Mouse (Mus musculus): ENCODE data around the gene Rhobtb1. TPM values are rescaled to one million over a fixed set of nuclear protein-coding genes. Genes with fewer than 3 reads are reported as not detected.

Rhobtb1 gene
- polyA plus RNA-seq, 1 experiment from 2014 or later = 19.6 TPM

DNA sequence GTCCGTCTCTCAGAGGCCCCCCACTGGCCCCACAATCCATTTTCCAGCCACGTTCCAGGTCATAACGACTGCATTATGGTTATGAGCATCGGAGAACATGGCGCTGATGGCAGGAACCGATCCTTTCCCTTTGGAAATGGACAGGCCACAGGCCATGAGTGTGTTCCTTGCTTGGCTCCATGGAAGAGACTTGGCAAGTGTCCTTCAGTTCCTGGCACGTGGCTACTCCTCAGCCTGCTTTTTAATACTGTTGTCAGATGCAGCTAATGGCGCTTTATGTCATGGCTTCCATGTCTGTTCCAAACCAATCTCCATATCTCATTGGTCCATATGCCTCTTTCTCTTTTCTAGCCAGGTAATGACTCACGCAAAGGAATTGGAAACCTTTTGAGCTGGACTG lies 86.5 kb downstream of the Rhobtb1 start:
- 69% methylated on average over 9 of the region's 9 CpGs for WGBS (ENCODE audit: insufficient replicate concordance)

DNA sequence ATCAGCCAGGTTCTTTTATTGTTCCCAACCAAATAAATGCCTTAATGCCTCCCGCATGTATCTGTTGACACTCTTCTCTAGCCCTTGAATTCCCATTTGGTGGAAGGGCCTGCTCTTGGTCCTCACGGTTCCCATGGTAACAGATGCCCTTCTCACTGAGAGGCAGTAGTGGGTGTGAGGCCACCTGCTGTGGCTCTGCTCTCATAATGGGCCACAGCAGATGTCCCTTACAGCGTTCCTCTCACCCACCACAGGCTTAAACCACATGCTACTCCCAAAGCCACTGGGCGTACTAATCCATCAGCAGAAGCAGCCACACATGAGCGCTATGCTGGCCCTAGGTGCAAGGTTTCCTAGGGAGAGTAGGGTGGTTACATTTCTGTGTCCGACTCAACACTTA lies 87.1 kb downstream of the Rhobtb1 start:
- no peak overlapping the region for H3K9ac ChIP-seq (ENCODE audit: low read depth, low read length)
- no peaks in the 10 kb centered on the region for H3K4me1 ChIP-seq (ENCODE audit: control insufficient read depth, low read depth, low read length)
- H3K27ac ChIP-seq (ENCODE audit: low read length) = no peak overlapping the region
- H3K36me3 ChIP-seq (ENCODE audit: control insufficient read depth, insufficient read depth) = no peaks in the 10 kb centered on the region; the same call in 1 of the 2 replicates
- 69% methylated on average over 6 of the region's 6 CpGs for WGBS (ENCODE audit: insufficient replicate concordance)
- ATAC-seq (ENCODE audit: low read depth) = no peak
- H3K27me3 ChIP-seq (ENCODE audit: control insufficient read depth, insufficient read depth, low read depth, low read length) = no peaks in the 10 kb centered on the region
- H3K4me3 ChIP-seq (ENCODE audit: low read depth, low read length) = no peak overlapping the region
- H3K4me2 ChIP-seq (ENCODE audit: low read depth, low read length) = no peak overlapping the region
- H3K9me3 ChIP-seq (replicated peaks; ENCODE audit: control insufficient read depth, low read length) = no peaks in the 10 kb centered on the region; the same call in 1 of the 2 replicates

More for the DNA sequence above, 86.5 kb downstream of the Rhobtb1 start:
- no peak for ATAC-seq (ENCODE audit: low read depth)
- Histone ChIP-seq H3K9ac (ENCODE audit: low read depth, low read length) (no peak overlapping the region), H3K27ac (ENCODE audit: low read length) (no peak overlapping the region), H3K9me3 (replicated peaks; ENCODE audit: control insufficient read depth, low read length) (no peaks in the 10 kb centered on the region; the same call in 1 of the 2 replicates), H3K4me2 (ENCODE audit: low read depth, low read length) (no peak overlapping the region), H3K36me3 (ENCODE audit: control insufficient read depth, insufficient read depth) (no peaks in the 10 kb centered on the region; the same call in 1 of the 2 replicates), H3K27me3 (ENCODE audit: control insufficient read depth, insufficient read depth, low read depth, low read length) (no peaks in the 10 kb centered on the region), H3K4me1 (ENCODE audit: control insufficient read depth, low read depth, low read length) (no peaks in the 10 kb centered on the region), H3K4me3 (ENCODE audit: low read depth, low read length) (no peak overlapping the region)

DNA sequence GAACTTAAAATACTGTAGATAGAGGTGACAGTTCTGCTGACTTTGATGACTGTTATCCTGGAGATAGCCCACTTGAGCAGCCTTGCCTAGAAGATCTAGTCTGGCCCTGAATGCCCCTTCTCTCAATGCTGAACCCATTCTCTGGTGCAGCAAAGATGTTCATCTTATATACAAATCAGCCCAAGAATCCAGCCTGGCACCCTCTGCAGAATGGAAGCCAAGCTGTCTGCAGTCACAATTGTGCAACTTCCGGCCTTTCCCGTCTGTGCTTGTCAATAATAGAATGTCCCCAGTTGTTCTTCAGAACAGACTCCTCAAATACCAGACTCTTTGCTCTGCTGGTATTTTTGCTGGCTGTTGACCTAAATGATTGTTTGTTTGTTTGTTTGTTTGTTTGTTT lies 89.3 kb downstream of the Rhobtb1 start:
- Histone ChIP-seq H3K27ac (ENCODE audit: low read length) (no peak overlapping the region), H3K27me3 (ENCODE audit: control insufficient read depth, insufficient read depth, low read depth, low read length) (no peaks in the 10 kb centered on the region), H3K4me1 (ENCODE audit: control insufficient read depth, low read depth, low read length) (no peaks in the 10 kb centered on the region), H3K9ac (ENCODE audit: low read depth, low read length) (no peak overlapping the region), H3K4me3 (ENCODE audit: low read depth, low read length) (no peak overlapping the region), H3K4me2 (ENCODE audit: low read depth, low read length) (no peak overlapping the region), H3K9me3 (replicated peaks; ENCODE audit: control insufficient read depth, low read length) (no peaks in the 10 kb centered on the region; the same call in 1 of the 2 replicates), H3K36me3 (ENCODE audit: control insufficient read depth, insufficient read depth) (no peaks in the 10 kb centered on the region; the same call in 1 of the 2 replicates)
- WGBS (ENCODE audit: insufficient replicate concordance) = 57% methylated on average over 2 of the region's 2 CpGs
- ATAC-seq (ENCODE audit: low read depth) = 0 out of 2 replicates have a peak, but pooled peaks have one; percentile 21

DNA sequence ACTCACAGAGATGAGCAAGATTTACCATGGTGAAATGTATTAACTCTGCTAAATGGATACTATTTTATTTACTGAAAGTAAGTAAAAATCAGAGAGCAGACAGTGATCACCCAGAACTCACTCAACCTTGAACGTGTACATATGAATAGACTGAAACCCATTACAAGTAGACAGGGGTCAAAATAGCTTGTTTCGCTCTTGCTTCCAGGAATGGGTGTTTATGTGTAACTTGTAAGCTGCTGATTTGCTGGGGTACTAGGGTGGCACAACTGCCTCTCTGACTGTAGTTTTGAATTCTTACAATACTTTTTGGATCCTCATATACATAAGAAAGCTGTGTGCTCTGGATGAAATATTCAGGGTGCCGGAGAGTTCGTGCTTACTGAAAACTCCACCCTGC lies 93.9 kb downstream of the Rhobtb1 start:
- Histone ChIP-seq H3K9ac (ENCODE audit: low read depth, low read length) (no peak overlapping the region), H3K27me3 (ENCODE audit: control insufficient read depth, insufficient read depth, low read depth, low read length) (no peaks in the 10 kb centered on the region), H3K4me2 (ENCODE audit: low read depth, low read length) (no peak overlapping the region), H3K36me3 (ENCODE audit: control insufficient read depth, insufficient read depth) (no peaks in the 10 kb centered on the region; the same call in 1 of the 2 replicates), H3K9me3 (replicated peaks; ENCODE audit: control insufficient read depth, low read length) (no peaks in the 10 kb centered on the region), H3K4me3 (ENCODE audit: low read depth, low read length) (no peak overlapping the region), H3K4me1 (ENCODE audit: control insufficient read depth, low read depth, low read length) (no peaks in the 10 kb centered on the region; the same call in 1 of the 2 replicates), H3K27ac (ENCODE audit: low read length) (no peak overlapping the region)
- ATAC-seq (ENCODE audit: low read depth) = no peak
- WGBS (ENCODE audit: insufficient replicate concordance) = 73% methylated on average over 4 of the region's 4 CpGs

DNA sequence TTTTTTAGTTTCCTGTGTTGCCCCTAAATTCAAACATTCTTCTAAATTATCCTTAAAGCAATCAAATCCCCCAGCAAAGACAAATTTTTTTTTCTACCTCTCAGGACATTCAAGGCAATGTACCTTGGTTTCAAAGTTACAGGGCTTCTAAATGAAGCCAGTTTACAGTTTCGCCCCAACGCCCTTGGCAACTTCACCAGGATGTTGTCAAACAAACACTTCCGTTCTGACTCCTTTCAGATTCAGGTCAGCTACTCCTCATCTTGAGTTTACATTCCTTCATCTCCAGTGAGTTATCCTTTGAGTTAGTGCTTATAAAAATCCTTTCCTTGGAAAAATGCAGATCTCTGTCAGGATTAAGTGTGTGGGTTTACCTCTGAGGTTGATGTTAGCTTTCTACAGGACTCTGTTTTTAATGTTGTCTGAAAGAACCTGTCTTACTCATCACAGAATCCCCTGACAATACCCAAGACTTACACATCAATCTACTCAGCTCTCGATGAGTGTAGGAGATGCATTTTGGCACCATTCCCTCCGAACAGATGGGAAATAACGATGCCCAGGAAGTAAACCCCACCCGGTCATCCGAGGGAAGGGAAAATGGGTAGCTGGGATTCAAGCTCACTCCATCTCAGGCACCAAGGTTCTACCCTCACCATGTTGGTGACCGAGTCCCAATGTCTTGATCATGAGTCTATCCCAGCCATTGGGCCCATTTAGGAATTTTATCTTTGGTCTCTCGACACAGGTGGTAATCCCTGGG lies 94.9 kb downstream of the Rhobtb1 start:
- no peak overlapping the region for H3K4me2 ChIP-seq (ENCODE audit: low read depth, low read length)
- H3K4me1 ChIP-seq (ENCODE audit: control insufficient read depth, low read depth, low read length) = no peaks in the 10 kb centered on the region; the same call in 1 of the 2 replicates
- no peaks in the 10 kb centered on the region for H3K27me3 ChIP-seq (ENCODE audit: control insufficient read depth, insufficient read depth, low read depth, low read length)
- no peak overlapping the region for H3K27ac ChIP-seq (ENCODE audit: low read length)
- H3K9ac ChIP-seq (ENCODE audit: low read depth, low read length) = no peak overlapping the region
- ATAC-seq (ENCODE audit: low read depth) = no peak
- no peaks in the 10 kb centered on the region for H3K9me3 ChIP-seq (replicated peaks; ENCODE audit: control insufficient read depth, low read length)
- 69% methylated on average over 10 of the region's 10 CpGs for WGBS (ENCODE audit: insufficient replicate concordance)
- no peak overlapping the region for H3K4me3 ChIP-seq (ENCODE audit: low read depth, low read length)
- no peaks in the 10 kb centered on the region; the same call in 1 of the 2 replicates for H3K36me3 ChIP-seq (ENCODE audit: control insufficient read depth, insufficient read depth)

DNA sequence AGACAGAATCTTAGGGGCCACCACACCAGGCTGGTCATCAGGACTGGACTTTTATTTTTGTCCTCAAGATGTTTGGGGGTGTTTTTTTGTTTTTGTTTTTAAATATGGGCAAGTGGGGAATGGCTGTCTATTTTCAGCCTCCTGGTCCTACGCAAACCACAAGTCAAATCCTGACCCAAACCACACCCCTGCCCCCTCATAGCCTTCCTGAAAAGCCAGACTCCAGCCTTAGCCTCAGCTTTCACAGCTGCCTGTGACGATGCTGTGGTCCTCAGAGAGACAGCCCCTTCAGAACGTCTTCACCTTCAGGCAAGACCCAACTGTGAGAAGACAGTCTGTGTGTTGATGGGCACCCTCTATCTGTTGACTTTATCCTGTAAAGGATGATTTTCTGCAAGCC lies 95.5 kb downstream of the Rhobtb1 start:
- Histone ChIP-seq H3K36me3 (ENCODE audit: control insufficient read depth, insufficient read depth) (no peaks in the 10 kb centered on the region; the same call in 1 of the 2 replicates), H3K4me1 (ENCODE audit: control insufficient read depth, low read depth, low read length) (no peaks in the 10 kb centered on the region; the same call in 1 of the 2 replicates), H3K9me3 (replicated peaks; ENCODE audit: control insufficient read depth, low read length) (no peaks in the 10 kb centered on the region), H3K9ac (ENCODE audit: low read depth, low read length) (no peak overlapping the region), H3K27ac (ENCODE audit: low read length) (no peak overlapping the region), H3K4me3 (ENCODE audit: low read depth, low read length) (no peak overlapping the region), H3K4me2 (ENCODE audit: low read depth, low read length) (no peak overlapping the region), H3K27me3 (ENCODE audit: control insufficient read depth, insufficient read depth, low read depth, low read length) (no peaks in the 10 kb centered on the region)
- no peak for ATAC-seq (ENCODE audit: low read depth)
- WGBS (ENCODE audit: insufficient replicate concordance) = 22% methylated on average over 3 of the region's 3 CpGs

DNA sequence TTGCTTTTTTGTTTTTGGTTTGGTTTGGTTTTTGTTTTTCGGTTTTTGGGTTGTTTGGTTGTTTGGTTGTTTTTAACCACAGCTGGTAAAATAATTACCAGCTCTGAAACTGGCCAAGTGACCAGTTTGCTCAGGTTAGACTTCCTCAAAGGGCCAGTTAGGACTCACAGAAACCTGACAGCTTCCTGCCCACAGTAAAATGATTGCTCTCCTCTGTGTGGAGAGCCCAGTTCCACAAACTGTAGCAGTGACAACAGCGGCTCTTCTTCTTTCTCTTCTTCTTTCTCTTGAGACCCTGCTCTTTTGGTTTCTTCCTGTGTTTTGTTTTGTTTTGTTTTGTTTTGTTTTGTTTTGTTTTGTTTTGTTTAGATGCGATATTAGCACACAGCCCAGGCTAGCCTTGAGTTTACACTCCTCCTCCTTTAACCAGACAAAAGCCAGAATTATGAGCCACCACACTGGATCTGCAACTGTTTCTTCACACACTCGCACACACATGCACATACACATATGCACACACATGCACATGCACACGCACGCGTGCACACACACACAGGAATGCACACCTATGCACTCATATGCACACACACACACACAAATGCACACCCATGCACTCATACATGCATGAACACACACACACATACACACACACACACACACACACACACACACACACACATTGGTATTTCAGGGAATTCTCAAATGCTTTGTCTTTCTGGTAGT lies 96.2 kb downstream of the Rhobtb1 start:
- Histone ChIP-seq H3K27ac (ENCODE audit: low read length) (no peak overlapping the region), H3K4me1 (ENCODE audit: control insufficient read depth, low read depth, low read length) (no peaks in the 10 kb centered on the region; the same call in 1 of the 2 replicates), H3K4me3 (ENCODE audit: low read depth, low read length) (no peak overlapping the region), H3K9me3 (replicated peaks; ENCODE audit: control insufficient read depth, low read length) (no peaks in the 10 kb centered on the region), H3K36me3 (ENCODE audit: control insufficient read depth, insufficient read depth) (no peaks in the 10 kb centered on the region; the same call in 1 of the 2 replicates), H3K4me2 (ENCODE audit: low read depth, low read length) (no peak overlapping the region), H3K9ac (ENCODE audit: low read depth, low read length) (no peak overlapping the region), H3K27me3 (ENCODE audit: control insufficient read depth, insufficient read depth, low read depth, low read length) (no peaks in the 10 kb centered on the region)
- no peak for ATAC-seq (ENCODE audit: low read depth)
- WGBS (ENCODE audit: insufficient replicate concordance) = 58% methylated on average over 7 of the region's 7 CpGs

DNA sequence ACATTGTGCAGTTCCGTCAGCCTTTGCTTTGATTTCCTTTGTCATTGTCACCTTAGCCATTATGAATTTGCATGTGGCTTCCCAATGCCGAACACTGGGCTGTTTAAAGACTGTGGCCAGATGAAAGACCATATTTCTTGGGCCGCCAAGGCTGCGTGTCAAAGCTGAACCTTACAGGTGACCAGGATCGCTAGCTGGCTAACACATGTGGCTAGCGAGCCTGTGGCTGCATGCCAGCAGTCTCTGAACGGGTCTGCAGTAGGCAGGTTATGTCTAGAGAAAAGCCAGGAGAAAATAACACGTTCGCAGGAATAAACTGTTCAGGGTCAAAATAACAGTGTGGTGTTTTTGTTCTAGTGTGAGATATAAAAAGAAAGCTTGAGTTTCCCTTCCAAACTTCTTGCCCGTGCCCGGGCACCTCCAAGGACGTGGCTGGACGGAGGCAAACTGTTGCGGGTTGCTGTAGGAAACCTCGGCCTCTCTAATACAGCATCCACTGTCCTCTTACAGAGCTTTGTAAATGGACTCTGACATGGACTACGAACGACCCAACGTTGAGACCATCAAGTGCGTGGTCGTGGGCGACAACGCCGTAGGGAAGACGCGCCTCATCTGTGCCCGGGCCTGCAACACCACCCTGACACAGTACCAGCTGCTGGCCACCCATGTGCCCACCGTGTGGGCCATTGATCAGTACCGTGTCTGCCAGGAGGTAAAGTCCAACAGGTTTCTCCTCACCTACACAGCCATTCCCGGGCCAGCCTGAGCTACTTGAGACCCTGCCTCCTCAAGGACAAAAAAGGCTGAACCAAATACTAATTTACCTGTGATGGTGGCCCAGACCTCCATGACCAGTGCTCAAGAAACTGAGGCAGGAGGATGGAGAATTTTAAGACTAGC lies 97.3 kb downstream of the Rhobtb1 start:
- Histone ChIP-seq H3K4me2 (ENCODE audit: low read depth, low read length) (no peak overlapping the region), H3K4me1 (ENCODE audit: control insufficient read depth, low read depth, low read length) (peaks cover 5% of the 10 kb centered on the region), H3K27ac (ENCODE audit: low read length) (no peak overlapping the region), H3K9ac (ENCODE audit: low read depth, low read length) (no peak overlapping the region), H3K36me3 (ENCODE audit: control insufficient read depth, insufficient read depth) (no peaks in the 10 kb centered on the region; the same call in 1 of the 2 replicates), H3K4me3 (ENCODE audit: low read depth, low read length) (no peak overlapping the region), H3K27me3 (ENCODE audit: control insufficient read depth, insufficient read depth, low read depth, low read length) (no peaks in the 10 kb centered on the region), H3K9me3 (replicated peaks; ENCODE audit: control insufficient read depth, low read length) (no peaks in the 10 kb centered on the region)
- 76% methylated on average over 29 of the region's 29 CpGs for WGBS (ENCODE audit: insufficient replicate concordance)
- ATAC-seq (ENCODE audit: low read depth) = no peak

Data from liver, embryonic 16.5 days (tissue).